In the genomic region with DNA sequence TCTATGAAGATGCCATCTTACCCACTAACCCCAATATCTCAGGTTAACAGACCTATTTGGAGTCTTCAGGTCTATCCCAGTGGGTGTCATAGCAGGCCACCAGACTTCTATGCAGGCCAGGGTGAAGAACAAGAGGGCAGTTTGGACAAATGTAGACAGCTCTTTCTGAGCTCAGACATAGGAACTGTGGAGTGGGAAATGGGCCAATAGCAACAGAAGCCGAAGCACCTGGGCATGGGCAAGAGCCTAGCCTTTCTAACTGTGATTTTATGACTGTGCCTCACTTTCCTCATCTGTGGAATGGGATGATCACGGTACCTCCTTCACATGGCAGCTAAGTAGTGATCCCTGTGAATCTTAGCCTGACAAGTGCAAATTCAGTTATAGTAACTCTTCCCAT, we compare ENCODE assay signal across 16 mouse cellular contexts.
"Had no signal": no experiment of that assay in that cellular context is flagged by ENCODE, and none has a peak within 500 bp of the region (broad histone marks: within the 10 kb centered on the region; RNA-seq: fewer than 3 reads in every experiment).

No protein-coding gene starts in this region.

- ATAC-seq: midbrain, embryonic 16.5 days had no signal

- H3K4me1 ChIP-seq: liver, embryonic 13.5 days; stomach, embryonic 15.5 days had no signal

- H3K27me3 ChIP-seq: liver, embryonic 13.5 days; midbrain, embryonic 12.5 days; neural tube, embryonic 13.5 days; stomach, embryonic 15.5 days had no signal

- DNase-seq: kidney, adult 9 months; kidney, postnatal 14 days; kidney, postnatal 4 days; liver, embryonic 13.5 days; lung, adult 2 months; lung, postnatal 14 days; lung, postnatal 4 days; retina, postnatal 1 day; right cerebral cortex, postnatal 25 days; spleen, adult 18-20 months; thymus, postnatal 25 days had no signal

- H3K27ac ChIP-seq: liver, embryonic 13.5 days; midbrain, embryonic 12.5 days; neural tube, embryonic 13.5 days; stomach, embryonic 15.5 days had no signal

- H3K36me3 ChIP-seq: liver, embryonic 13.5 days; midbrain, embryonic 12.5 days; neural tube, embryonic 13.5 days; stomach, embryonic 15.5 days had no signal

- H3K4me2 ChIP-seq: liver, embryonic 13.5 days; midbrain, embryonic 12.5 days; neural tube, embryonic 13.5 days; stomach, embryonic 15.5 days had no signal

- H3K9ac ChIP-seq: liver, embryonic 13.5 days; midbrain, embryonic 12.5 days; neural tube, embryonic 13.5 days; stomach, embryonic 15.5 days had no signal

- H3K9me3 ChIP-seq: liver, embryonic 13.5 days; midbrain, embryonic 12.5 days; neural tube, embryonic 13.5 days; stomach, embryonic 15.5 days had no signal

- H3K4me3 ChIP-seq: liver, embryonic 13.5 days; midbrain, embryonic 12.5 days; myocyte; neural tube, embryonic 13.5 days; stomach, embryonic 15.5 days had no signal
